Mouse (Mus musculus) gastrocnemius, adult 2 months (tissue): Measurements from ENCODE around the gene Lclat1. TPM values are rescaled to one million over a fixed set of nuclear protein-coding genes. Genes with fewer than 3 reads are reported as not detected.

Experiments
- DNase-seq: peaks from one replicate; pipeline ENCODE4 v3.0.0; 2022
- H3K27ac ChIP-seq: fragments of 200-600 bp; 2 replicates; pipeline ENCODE4 v1.8.1; 2022; ENCODE audit warnings: mild to moderate bottlenecking
- H3K4me3 ChIP-seq: fragments of 200-600 bp; 2 replicates; pipeline ENCODE4 v1.8.1; 2022; ENCODE audit warnings: mild to moderate bottlenecking, moderate library complexity
- CTCF ChIP-seq: fragments of 200-600 bp; IDR thresholded peaks from 2 replicates; pipeline ENCODE4 v1.8.1; 2022; ENCODE audit warnings: antibody characterized with exemption, mild to moderate bottlenecking, moderate library complexity
- intact Hi-C: fragments of 180-260 bp; cut with DNase I; formaldehyde crosslinking; loops from one replicate; pipeline ENCODE4 v1.15.1; 2025
- total RNA-seq, 2 experiments: library from RNA; stranded (reverse); gene quantifications; 2 replicates each; pipeline ENCODE4 v1.2.3; 2021

Gene Lclat1
- total RNA-seq, 2 experiments from 2014 or later, result 14.6 to 17.8 TPM

DNA sequence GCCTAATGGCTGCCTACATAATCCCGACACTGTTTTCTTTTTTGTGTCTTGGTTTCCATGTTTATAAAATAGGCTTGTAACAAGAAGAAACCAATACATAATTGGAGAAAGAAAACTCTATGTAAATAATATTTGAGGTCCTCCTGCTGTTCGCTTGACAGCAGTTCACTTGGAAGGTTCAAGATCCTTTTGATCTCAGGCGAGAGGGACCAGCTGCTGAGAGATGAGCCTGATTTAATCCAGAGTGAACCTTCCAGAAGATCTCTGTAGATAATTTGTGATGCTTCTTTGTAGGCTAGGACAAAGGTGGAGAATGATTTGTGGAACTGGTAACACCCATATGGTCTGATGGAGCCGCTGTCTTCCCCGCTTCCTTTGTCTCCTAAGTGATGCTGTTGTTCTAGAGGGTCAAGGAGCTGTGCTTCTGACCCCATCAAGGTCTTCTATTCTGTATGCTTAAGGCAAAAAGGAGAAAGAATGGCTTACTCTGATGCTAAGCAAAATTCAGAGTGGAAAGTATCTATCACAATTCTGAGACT, 36.0 kb upstream of the Lclat1 start:
- no peak for DNase-seq
- intact Hi-C loops, result no loop called here
- Histone ChIP-seq H3K27ac (peak overlapping the region; percentile 62), H3K4me3 (no peak overlapping the region)
- no peak for TF ChIP-seq CTCF

DNA sequence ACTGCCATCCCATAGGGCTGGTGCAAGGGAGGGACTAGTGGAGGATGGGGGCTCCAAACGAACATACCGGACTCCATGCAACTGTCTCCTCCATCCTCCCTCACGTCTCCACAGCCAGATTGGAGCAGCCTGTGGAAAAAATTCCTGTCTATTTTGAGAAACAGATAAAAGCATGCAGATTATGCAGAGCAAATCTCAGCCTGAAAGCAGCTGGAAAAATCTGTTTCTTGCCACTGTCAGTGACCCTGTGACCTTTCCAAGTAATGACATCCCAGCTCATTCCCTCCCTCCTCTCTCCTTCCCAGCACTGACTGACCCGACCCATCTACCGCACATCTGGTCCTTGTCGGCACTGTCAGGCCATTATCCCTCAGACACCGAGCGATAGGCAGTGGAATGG, 35.5 kb upstream of the Lclat1 start:
- DNase-seq, result peak; percentile 42
- intact Hi-C loops, result no loop called here
- TF ChIP-seq CTCF, result no peak
- Histone ChIP-seq H3K4me3 (no peak overlapping the region), H3K27ac (peak overlapping the region; percentile 70)

GRCm38 (mm10) chr17:73074631-73075030, 33.2 kb upstream of the Lclat1 start:
- Histone ChIP-seq H3K27ac (no peak overlapping the region), H3K4me3 (no peak overlapping the region)
- no peak for DNase-seq
- intact Hi-C loops, result no loop called here
- no peak for TF ChIP-seq CTCF

GRCm38 (mm10) chr17:73075238-73075890, 32.4 kb upstream of the Lclat1 start:
- Histone ChIP-seq H3K27ac (no peak overlapping the region), H3K4me3 (no peak overlapping the region)
- intact Hi-C loops, result no loop called here
- DNase-seq, result no peak
- no peak for TF ChIP-seq CTCF

DNA sequence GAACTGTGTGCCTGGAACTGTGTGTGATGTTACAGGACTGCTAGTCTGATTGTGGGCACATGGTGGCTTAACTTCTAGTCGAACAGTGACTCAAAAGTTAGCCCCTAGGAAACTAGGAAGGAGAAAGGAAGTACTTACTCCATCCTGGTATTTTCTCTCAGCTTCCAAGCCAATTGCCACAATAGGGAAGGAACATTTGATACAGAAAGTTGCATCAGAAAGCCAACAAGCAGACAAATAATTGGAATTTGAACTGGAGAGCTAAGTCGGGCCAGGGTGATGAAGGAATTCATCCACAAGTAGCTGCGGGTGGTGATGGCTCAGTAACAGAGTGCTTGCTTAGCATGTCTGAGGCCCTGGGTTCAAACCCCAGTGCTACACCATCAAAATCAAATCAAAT, 30.1 kb upstream of the Lclat1 start:
- no peak overlapping the region for H3K4me3 ChIP-seq
- no peak for TF ChIP-seq CTCF
- H3K27ac ChIP-seq, result no peak overlapping the region
- no peak for DNase-seq
- intact Hi-C loops, result no loop called here

- no peak for DNase-seq
- no peak for TF ChIP-seq CTCF
- H3K27ac ChIP-seq, result peak overlapping the region; percentile 31; the same call in 1 of the 2 replicates
- H3K4me3 ChIP-seq, result no peak overlapping the region
- intact Hi-C loops, result no loop called here
Observed at GRCm38 (mm10) chr17:73081360-73082133, 26.2 kb upstream of the Lclat1 start.

GRCm38 (mm10) chr17:73082506-73083196, 25.1 kb upstream of the Lclat1 start:
- no peak overlapping the region for H3K4me3 ChIP-seq
- H3K27ac ChIP-seq, result no peak overlapping the region
- intact Hi-C loops, result no loop called here
- DNase-seq, result no peak
- TF ChIP-seq CTCF, result no peak

GRCm38 (mm10) chr17:73087045-73087910, 20.5 kb upstream of the Lclat1 start:
- no peak overlapping the region for H3K4me3 ChIP-seq
- DNase-seq, result no peak
- H3K27ac ChIP-seq, result no peak overlapping the region
- intact Hi-C loops, result no loop called here
- no peak for TF ChIP-seq CTCF

DNA sequence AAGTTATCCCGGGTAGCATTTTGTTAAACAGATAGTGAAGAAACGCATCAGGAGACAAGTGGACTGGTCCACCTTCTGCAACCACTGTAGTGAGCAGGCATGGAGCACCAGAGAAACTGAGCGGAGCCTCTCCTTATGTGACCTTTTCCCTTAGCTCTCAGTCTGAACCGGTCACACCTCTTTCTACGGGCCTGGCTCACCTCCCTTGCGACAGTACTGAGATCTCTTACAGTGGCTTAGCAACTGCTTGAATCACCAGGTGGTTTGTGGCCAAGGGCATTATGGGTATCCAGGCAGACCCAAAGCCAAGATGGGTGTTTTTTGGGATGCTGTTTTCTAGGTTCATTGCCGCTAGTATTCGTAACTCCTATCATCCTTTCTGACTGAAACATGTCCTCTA, 16.4 kb upstream of the Lclat1 start:
- intact Hi-C loops, result loop anchor here (10.0 kb wide), 1 partner anchor 197 kb away; no protein-coding TSS in a partner anchor
- Histone ChIP-seq H3K27ac (no peak overlapping the region), H3K4me3 (no peak overlapping the region)
- no peak for TF ChIP-seq CTCF
- no peak for DNase-seq

- DNase-seq, result no peak
- Histone ChIP-seq H3K27ac (no peak overlapping the region), H3K4me3 (no peak overlapping the region)
- intact Hi-C loops, result loop anchor here (10.0 kb wide), 1 partner anchor 198 kb away; no protein-coding TSS in a partner anchor
- no peak for TF ChIP-seq CTCF
Observed at GRCm38 (mm10) chr17:73092103-73093097, 15.4 kb upstream of the Lclat1 start.

- Histone ChIP-seq H3K4me3 (no peak overlapping the region), H3K27ac (no peak overlapping the region)
- DNase-seq, result no peak
- no peak for TF ChIP-seq CTCF
- intact Hi-C loops, result loop anchor here (10.0 kb wide), 1 partner anchor 200 kb away; no protein-coding TSS in a partner anchor
Observed at GRCm38 (mm10) chr17:73095070-73095469, 12.7 kb upstream of the Lclat1 start.
